Mouse (Mus musculus) common myeloid progenitor, adult 5-6 weeks (primary cell): ENCODE measurements around the gene Atp2b4. TPM values are rescaled to one million over a fixed set of nuclear protein-coding genes. Genes with fewer than 3 reads are reported as not detected.

Source experiments
- ATAC-seq: replicated peaks from 2 replicates; pipeline ENCODE4 v1.8.0; 2016; ENCODE audit warnings: low read depth, mild to moderate bottlenecking, moderate TSS enrichment, inconsistent platforms; ENCODE audit not compliant: poor library complexity, severe bottlenecking
- total RNA-seq: library from RNA; stranded (forward); fragments of 200-1000, 187-1606 nt; gene quantifications from 2 replicates; pipeline ENCODE4 v1.2.3, GENCODE M21; 2017

Atp2b4 gene
- 63.4 and 67.2 TPM in 2 replicates for total RNA-seq

- ATAC-seq, result peak; percentile 83
Measured at GRCm38 (mm10) chr1:133800948-133801393, at the start of gene Atp2b4. Gene Atp2b4 (minus strand): TSS chr1:133801041.

- ATAC-seq, result no peak
Measured at GRCm38 (mm10) chr1:133844734-133845133, 43.9 kb upstream of the Atp2b4 start.

- ATAC-seq, result no peak
Measured at GRCm38 (mm10) chr1:133843900-133844299, 43.1 kb upstream of the Atp2b4 start.

GRCm38 (mm10) chr1:133843370-133843769, 42.5 kb upstream of the Atp2b4 start:
- no peak for ATAC-seq

GRCm38 (mm10) chr1:133842074-133842725, 41.4 kb upstream of the Atp2b4 start:
- ATAC-seq, result peak; percentile 30

GRCm38 (mm10) chr1:133841171-133841926, 40.5 kb upstream of the Atp2b4 start:
- peak; percentile 54 for ATAC-seq

- ATAC-seq, result no peak
Measured at GRCm38 (mm10) chr1:133840530-133840929, 39.7 kb upstream of the Atp2b4 start.

- ATAC-seq, result no peak
Measured at GRCm38 (mm10) chr1:133834309-133834708, 33.5 kb upstream of the Atp2b4 start.

- no peak for ATAC-seq
Measured at GRCm38 (mm10) chr1:133832781-133833180, 31.9 kb upstream of the Atp2b4 start.

GRCm38 (mm10) chr1:133826193-133826592, 25.4 kb upstream of the Atp2b4 start:
- no peak for ATAC-seq

GRCm38 (mm10) chr1:133825543-133825942, 24.7 kb upstream of the Atp2b4 start:
- ATAC-seq, result peak; percentile 81

- no peak for ATAC-seq
Measured at GRCm38 (mm10) chr1:133825140-133825539, 24.3 kb upstream of the Atp2b4 start.

GRCm38 (mm10) chr1:133821144-133821543, 20.3 kb upstream of the Atp2b4 start:
- ATAC-seq, result peak; percentile 45

- ATAC-seq, result no peak
Measured at GRCm38 (mm10) chr1:133820100-133820499, 19.3 kb upstream of the Atp2b4 start.

GRCm38 (mm10) chr1:133818531-133818930, 17.7 kb upstream of the Atp2b4 start:
- ATAC-seq, result no peak

- ATAC-seq, result peak; percentile 91
Measured at GRCm38 (mm10) chr1:133815747-133816491, 15.1 kb upstream of the Atp2b4 start.

- ATAC-seq, result no peak
Measured at GRCm38 (mm10) chr1:133809376-133809775, 8.5 kb upstream of the Atp2b4 start.

- no peak for ATAC-seq
Measured at GRCm38 (mm10) chr1:133808020-133808419, 7.2 kb upstream of the Atp2b4 start.

GRCm38 (mm10) chr1:133801743-133802142, 902 bp upstream of the Atp2b4 start:
- ATAC-seq, result peak; percentile 9

GRCm38 (mm10) chr1:133800512-133800911, 329 bp downstream of the Atp2b4 start:
- no peak for ATAC-seq
